Mouse (Mus musculus): ENCODE data around the gene Fam122c. TPM values are rescaled to one million over a fixed set of nuclear protein-coding genes. Genes with fewer than 3 reads are reported as not detected.
A peak's percentile ranks its signal among the peaks of the same experiment; 100 is the strongest.

Gene Fam122c
- total RNA-seq, 2 experiments from 2014 or later = not detected

DNA sequence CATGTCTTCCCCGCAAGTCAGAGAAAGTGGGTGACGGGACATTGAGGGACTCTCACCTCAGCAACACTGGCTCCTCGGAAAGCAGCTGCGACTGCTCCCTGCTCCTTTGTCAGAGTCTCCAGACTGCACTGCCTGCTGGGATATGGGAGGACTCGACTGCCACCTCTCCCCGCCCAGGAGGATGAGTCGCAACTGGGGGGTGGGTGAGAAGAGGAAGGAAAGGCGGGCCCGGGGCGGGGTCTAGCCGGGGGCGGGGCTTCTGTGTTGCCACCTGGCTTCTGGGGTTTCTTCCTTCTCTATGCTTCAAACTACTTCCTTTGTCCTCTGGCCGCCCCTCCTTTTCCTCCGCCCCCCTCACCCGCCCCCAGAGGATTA is 97.1 kb downstream of the Fam122c start, which contains the start of gene Mospd1:
Gene Mospd1, minus strand, starts transcription at position 137 of the 375 bp plus-strand sequence.
- peak; percentile 91 for DNase-seq

Other genes starting within 250 kb of the Fam122c start
- not detected for gene Plac1, start 33.3 kb upstream of the Fam122c start, total RNA-seq (2021)
- 1 to 10 TPM; 1.4 to 2.5 TPM for gene Fam122b, start 3.6 kb upstream of the Fam122c start, total RNA-seq (2021)
- 10 to 100 TPM; 41.3 to 49.9 TPM for gene Mospd1, start 97.1 kb downstream of the Fam122c start, total RNA-seq (2021)
- not detected for gene Etd, start 161.5 kb downstream of the Fam122c start, total RNA-seq (2021)

All from gastrocnemius, postnatal 25 days (tissue).